Comparison of ENCODE assay signal across 8 mouse cellular contexts in the genomic region with DNA sequence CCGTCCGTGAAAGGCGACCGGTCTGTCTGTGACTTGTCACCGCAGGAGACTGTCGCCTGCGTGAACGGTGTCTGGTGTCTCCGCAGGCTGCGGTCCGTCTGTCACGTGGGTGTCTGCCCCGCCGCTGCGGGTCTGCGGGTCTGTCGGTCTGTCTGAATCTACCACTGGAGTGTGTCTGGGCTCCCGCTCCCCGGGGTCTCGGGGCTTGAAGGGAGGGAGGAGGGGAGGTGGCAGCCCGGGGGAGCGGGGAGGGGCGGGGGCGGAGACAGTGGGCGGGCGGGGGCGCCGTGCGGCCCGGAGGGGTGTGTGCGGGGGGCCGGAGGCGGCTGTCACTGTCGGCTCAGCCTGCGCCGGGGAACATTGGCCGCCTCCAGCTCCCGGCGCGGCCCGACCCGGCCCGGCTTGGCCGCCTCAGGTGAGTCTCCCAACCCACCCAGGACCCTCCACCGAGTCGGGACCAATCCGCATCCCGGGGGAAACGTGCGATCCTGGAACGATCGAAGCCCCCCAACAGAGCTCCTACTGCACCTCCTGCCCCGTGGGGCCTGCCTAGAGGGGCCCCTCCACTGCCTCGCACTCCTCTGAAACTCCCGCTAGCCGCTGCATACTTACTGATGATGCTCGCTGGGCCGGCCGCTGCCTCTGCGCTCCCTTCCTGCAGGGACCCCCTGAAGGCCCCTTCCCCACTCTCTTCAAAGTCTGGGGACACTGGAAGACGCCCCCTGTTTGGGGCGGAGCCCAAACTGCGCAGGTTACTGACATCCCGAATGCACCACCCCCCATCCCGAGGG. TPM values are rescaled to one million over a fixed set of nuclear protein-coding genes. Genes with fewer than 3 reads are reported as not detected.
DNase-seq lines count a peak whose midpoint lies in the region; ATAC-seq and TF ChIP-seq lines count a peak whose summit lies in the region.

No protein-coding gene starts in this region.

- ATAC-seq in heart, embryonic 16.5 days (replicated peaks; ENCODE audit: extremely low read depth, insufficient read depth, low FRiP score) = no peak
- no peak for ATAC-seq in neural tube, embryonic 11.5 days (ENCODE audit: insufficient read depth, low FRiP score, low TSS enrichment)

- peak overlapping the region; percentile 64 for H3K9ac ChIP-seq in heart, embryonic 16.5 days (ENCODE audit: low read length)
- peak overlapping the region; percentile 52 for H3K9ac ChIP-seq in neural tube, embryonic 11.5 days (ENCODE audit: low read length)

- peak overlapping the region; percentile 21; the same call in 1 of the 2 replicates for H3K27ac ChIP-seq in spleen, adult 2 months (ENCODE audit: insufficient read depth, low read length)
- peak overlapping the region; percentile 45; the same call in 1 of the 2 replicates for H3K27ac ChIP-seq in heart, embryonic 16.5 days (ENCODE audit: low read length)
- H3K27ac ChIP-seq in neural tube, embryonic 11.5 days (ENCODE audit: low read depth, low read length) = peak overlapping the region; percentile 50; the same call in 1 of the 2 replicates

- intact Hi-C loops in left cerebral cortex, postnatal 25 days (cut with DNase I) = loop anchor here (2.0 kb wide), 3 partner anchors 19 to 255 kb away; a partner anchor contains a TSS

- peaks cover 10% of the 10 kb centered on the region for H3K4me1 ChIP-seq in spleen, adult 2 months (ENCODE audit: control insufficient read depth, insufficient read depth, insufficient read length)
- peaks cover 24% of the 10 kb centered on the region for H3K4me1 ChIP-seq in heart, embryonic 16.5 days (ENCODE audit: control insufficient read depth, insufficient read depth, low read length)
- peaks cover 16% of the 10 kb centered on the region for H3K4me1 ChIP-seq in neural tube, embryonic 11.5 days (ENCODE audit: control insufficient read depth, insufficient read depth, low read length)

- H3K9me3 ChIP-seq in heart, embryonic 16.5 days (replicated peaks; ENCODE audit: control insufficient read depth, low read length) = no peaks in the 10 kb centered on the region
- H3K9me3 ChIP-seq in neural tube, embryonic 11.5 days (ENCODE audit: control insufficient read depth, low read length) = no peaks in the 10 kb centered on the region

- H3K27me3 ChIP-seq in spleen, adult 2 months (ENCODE audit: control insufficient read depth, insufficient read depth, low read length) = peaks cover 17% of the 10 kb centered on the region
- H3K27me3 ChIP-seq in heart, embryonic 16.5 days (ENCODE audit: control insufficient read depth, insufficient read depth, low read length) = peaks cover 33% of the 10 kb centered on the region
- H3K27me3 ChIP-seq in neural tube, embryonic 11.5 days (ENCODE audit: control insufficient read depth, insufficient read depth, low read length) = peaks cover 42% of the 10 kb centered on the region

- H3K4me2 ChIP-seq in heart, embryonic 16.5 days (ENCODE audit: low read depth, low read length) = peak overlapping the region; percentile 80
- H3K4me2 ChIP-seq in neural tube, embryonic 11.5 days (ENCODE audit: low read depth) = peak overlapping the region; percentile 86

- TF ChIP-seq CTCF in spleen, adult 2 months (IDR thresholded peaks at IDR 0.05; ENCODE audit: extremely low read depth, insufficient read depth, insufficient read length, insufficient replicate concordance) = no peak

- H3K4me3 ChIP-seq in spleen, adult 2 months (ENCODE audit: extremely low read depth, insufficient read depth, insufficient read length) = peak overlapping the region; percentile 48; the same call in 1 of the 2 replicates
- H3K4me3 ChIP-seq in heart, embryonic 16.5 days (ENCODE audit: low read length) = peak overlapping the region; percentile 55
- H3K4me3 ChIP-seq in neural tube, embryonic 11.5 days (ENCODE audit: low read depth, low read length) = peak overlapping the region; percentile 39

- WGBS in spleen, adult 2 months = 2% methylated on average over 53 of the region's 65 CpGs
- WGBS in heart, embryonic 16.5 days = under 1% methylated on average over 53 of the region's 65 CpGs
- WGBS in neural tube, embryonic 11.5 days = under 1% methylated on average over 52 of the region's 65 CpGs

- TF ChIP-seq POLR2A in spleen, adult 2 months (IDR thresholded peaks at IDR 0.05; ENCODE audit: low read depth, low read length) = no peak

- no peaks in the 10 kb centered on the region for H3K36me3 ChIP-seq in spleen, adult 2 months (ENCODE audit: control insufficient read depth, insufficient read depth, low read length)
- no peaks in the 10 kb centered on the region for H3K36me3 ChIP-seq in heart, embryonic 16.5 days (ENCODE audit: control insufficient read depth, insufficient read depth)
- H3K36me3 ChIP-seq in neural tube, embryonic 11.5 days (ENCODE audit: control insufficient read depth, insufficient read depth, low read length) = no peaks in the 10 kb centered on the region

- DNase-seq in adrenal gland, postnatal 25 days = peak; percentile 4
- no peak for DNase-seq in adrenal gland, adult 2 months
- no peak for DNase-seq in spleen, adult 2 months (ENCODE audit: low read depth in 1 of 2, low spot score in 2 of 2)
- no peak for DNase-seq in spleen, postnatal 36 days (ENCODE audit: low spot score in 2 of 2)
- peak; percentile 63 to 65 for DNase-seq in left cerebral cortex, postnatal 25 days (ENCODE audit: low spot score in 2 of 2)
- no peak for DNase-seq in neural tube, embryonic 11.5 days (ENCODE audit: low spot score)
- DNase-seq in urinary bladder, postnatal 10 days (ENCODE audit: low spot score) = no peak

RNA-seq across cellular contexts. Expression of a gene that starts 0.8 kb away (rescaled TPM):
- total RNA-seq in adrenal gland, postnatal 25 days (2021) = 6.7 and 10.9 TPM in 2 replicates
- total RNA-seq in adrenal gland, adult 2 months (2021) = 10 to 100 TPM in 1 of 2 experiments, 1 to 10 TPM in 1; 5.8 to 12.0 TPM
- 11.0 and 18.0 TPM in 2 replicates for polyA plus RNA-seq in adrenal gland, adult 2 months (2012; rRNA removed)
- polyA plus RNA-seq in spleen, adult 2 months (2012; rRNA removed) = 23.1 and 24.1 TPM in 2 replicates
- polyA plus RNA-seq in heart, embryonic 16.5 days (2015; fragmentation: Nextera tagmentation; extraction: Ambion mirVana) = 10.6 and 16.7 TPM in 2 replicates
- 10 to 100 TPM; 54.9 to 63.3 TPM for total RNA-seq in left cerebral cortex, postnatal 25 days (2021)
- 14.5 and 14.7 TPM in 2 replicates for polyA plus RNA-seq in neural tube, embryonic 11.5 days (2014; fragmentation: Nextera tagmentation; extraction: Ambion mirVana)

RNA-seq across cellular contexts. Expression of a gene that starts 6.3 kb away (rescaled TPM):
- total RNA-seq in adrenal gland, postnatal 25 days (2021) = 9.6 and 12.1 TPM in 2 replicates
- 10 to 100 TPM in 1 of 2 experiments, 1 to 10 TPM in 1; 9.6 to 15.3 TPM for total RNA-seq in adrenal gland, adult 2 months (2021)
- 29.8 and 37.9 TPM in 2 replicates for polyA plus RNA-seq in adrenal gland, adult 2 months (2012; rRNA removed)
- polyA plus RNA-seq in spleen, adult 2 months (2012; rRNA removed) = 10.3 and 11.1 TPM in 2 replicates
- polyA plus RNA-seq in heart, embryonic 16.5 days (2015; fragmentation: Nextera tagmentation; extraction: Ambion mirVana) = 8.5 TPM in 2 replicates
- 10 to 100 TPM in 1 of 2 experiments, 1 to 10 TPM in 1; 9.8 to 13.3 TPM for total RNA-seq in left cerebral cortex, postnatal 25 days (2021)
- 9.3 and 10.9 TPM in 2 replicates for polyA plus RNA-seq in neural tube, embryonic 11.5 days (2014; fragmentation: Nextera tagmentation; extraction: Ambion mirVana)

RNA-seq across cellular contexts. Expression of a gene that starts 19.3 kb away (rescaled TPM):
- 164 and 195 TPM in 2 replicates for total RNA-seq in adrenal gland, postnatal 25 days (2021)
- total RNA-seq in adrenal gland, adult 2 months (2021) = 100 to 1,000 TPM; 135 to 172 TPM
- 138 and 150 TPM in 2 replicates for polyA plus RNA-seq in adrenal gland, adult 2 months (2012; rRNA removed)
- polyA plus RNA-seq in spleen, adult 2 months (2012; rRNA removed) = 172 and 175 TPM in 2 replicates
- polyA plus RNA-seq in heart, embryonic 16.5 days (2015; fragmentation: Nextera tagmentation; extraction: Ambion mirVana) = 94.5 and 97.0 TPM in 2 replicates
- total RNA-seq in left cerebral cortex, postnatal 25 days (2021) = 100 to 1,000 TPM; 176 to 178 TPM
- 151 and 166 TPM in 2 replicates for polyA plus RNA-seq in neural tube, embryonic 11.5 days (2014; fragmentation: Nextera tagmentation; extraction: Ambion mirVana)

RNA-seq across cellular contexts. Expression of a gene that starts 26.1 kb away (rescaled TPM):
- 32.3 and 40.8 TPM in 2 replicates for total RNA-seq in adrenal gland, postnatal 25 days (2021)
- total RNA-seq in adrenal gland, adult 2 months (2021) = 10 to 100 TPM; 28.3 to 41.4 TPM
- polyA plus RNA-seq in adrenal gland, adult 2 months (2012; rRNA removed) = 108 TPM in 2 replicates
- 19.8 and 20.6 TPM in 2 replicates for polyA plus RNA-seq in spleen, adult 2 months (2012; rRNA removed)
- 43.1 and 49.7 TPM in 2 replicates for polyA plus RNA-seq in heart, embryonic 16.5 days (2015; fragmentation: Nextera tagmentation; extraction: Ambion mirVana)
- total RNA-seq in left cerebral cortex, postnatal 25 days (2021) = 1 to 10 TPM; 4.3 to 5.9 TPM
- 38.1 and 40.3 TPM in 2 replicates for polyA plus RNA-seq in neural tube, embryonic 11.5 days (2014; fragmentation: Nextera tagmentation; extraction: Ambion mirVana)

RNA-seq across cellular contexts. Expression of a gene that starts 45.2 kb away (rescaled TPM):
- total RNA-seq in adrenal gland, postnatal 25 days (2021) = 9.2 and 17.7 TPM in 2 replicates
- total RNA-seq in adrenal gland, adult 2 months (2021) = 10 to 100 TPM in 1 of 2 experiments, 1 to 10 TPM in 1; 7.3 to 12.4 TPM
- 30.4 and 33.0 TPM in 2 replicates for polyA plus RNA-seq in adrenal gland, adult 2 months (2012; rRNA removed)
- 25.8 and 29.7 TPM in 2 replicates for polyA plus RNA-seq in spleen, adult 2 months (2012; rRNA removed)
- polyA plus RNA-seq in heart, embryonic 16.5 days (2015; fragmentation: Nextera tagmentation; extraction: Ambion mirVana) = 7.7 and 8.5 TPM in 2 replicates
- 10 to 100 TPM; 21.3 to 23.2 TPM for total RNA-seq in left cerebral cortex, postnatal 25 days (2021)
- polyA plus RNA-seq in neural tube, embryonic 11.5 days (2014; fragmentation: Nextera tagmentation; extraction: Ambion mirVana) = 7.9 and 9.0 TPM in 2 replicates

Comparison
In these comparisons a context has a peak if more than half of its experiments do, and no peak if none do; other contexts are left out.
1. DNase-seq: peak in adrenal gland, postnatal 25 days (single experiment) and left cerebral cortex, postnatal 25 days (2 of 2); none in adrenal gland, adult 2 months (single experiment), spleen, adult 2 months (0 of 2), spleen, postnatal 36 days (0 of 2), neural tube, embryonic 11.5 days (single experiment) and urinary bladder, postnatal 10 days (single experiment).
2. Peak in every context shown above with its lines, with median percentiles within 50 percentile points of each other: H3K27ac ChIP-seq and H3K4me3 ChIP-seq.